Mouse (Mus musculus) liver, embryonic 11.5 days (tissue): ENCODE results near the gene 4930412O13Rik. TPM values are rescaled to one million over a fixed set of nuclear protein-coding genes. Genes with fewer than 3 reads are reported as not detected.
A peak's percentile ranks its signal among the peaks of the same experiment; 100 is the strongest.

Experiments used
- ATAC-seq: fragments of 200-750 bp; cut with Nextera tagmentation; replicated peaks from 2 replicates; pipeline ENCODE4 v1.8.0; 2017; ENCODE audit warnings: moderate number of reproducible peaks, mild to moderate bottlenecking, moderate TSS enrichment, moderate library complexity; ENCODE audit not compliant: low FRiP score
- DNase-seq: peaks from one replicate; pipeline ENCODE4 v3.0.0-alpha.2; 2017; ENCODE audit warnings: low spot score
- H3K27ac ChIP-seq: fragments of 300-500 bp; sonication (generic); 2 replicates; pipeline ENCODE4 v1.5.1; 2014; ENCODE audit warnings: mild to moderate bottlenecking, low read depth, low read length, control low read depth
- H3K27me3 ChIP-seq: fragments of 300-500 bp; sonication (generic); replicated peaks from 2 replicates; pipeline ENCODE4 v1.6.1; 2014; ENCODE audit warnings: low read length, mixed read lengths; ENCODE audit not compliant: control insufficient read depth, insufficient read depth
- H3K36me3 ChIP-seq: fragments of 300-500 bp; sonication (generic); 2 replicates; pipeline ENCODE4 v1.6.1; 2014; ENCODE audit warnings: mild to moderate bottlenecking, low read length, moderate library complexity, mixed read lengths; ENCODE audit not compliant: control insufficient read depth, insufficient read depth
- H3K4me1 ChIP-seq: fragments of 300-500 bp; sonication (generic); replicated peaks from 2 replicates; pipeline ENCODE4 v1.6.1; 2014; ENCODE audit warnings: low read length, mixed read lengths; ENCODE audit not compliant: control insufficient read depth, insufficient read depth
- H3K4me2 ChIP-seq: fragments of 300-500 bp; sonication (generic); 2 replicates; pipeline ENCODE4 v1.6.1; 2014; ENCODE audit warnings: mild to moderate bottlenecking, control low read depth, moderate library complexity
- H3K4me3 ChIP-seq: fragments of 300-500 bp; sonication (generic); 2 replicates; pipeline ENCODE4 v1.5.1; 2014; ENCODE audit warnings: low read depth, low read length, control low read depth
- H3K9ac ChIP-seq: fragments of 300-500 bp; sonication (generic); 2 replicates; pipeline ENCODE4 v1.6.1; 2014; ENCODE audit warnings: low read depth, low read length, control low read depth
- H3K9me3 ChIP-seq: fragments of 300-500 bp; sonication (generic); 2 replicates; pipeline ENCODE4 v1.6.1; 2016; ENCODE audit warnings: low read length, inconsistent platforms, mixed read lengths; ENCODE audit not compliant: control insufficient read depth
- WGBS: fragments of 180-500 bp; shearing (Covaris S2); extraction: QIAGEN DNeasy Blood & Tissue Kit; methylation state at CpG from one replicate; pipeline ENCODE4 v1.1.7; 2014; 5-methylcytosine and 5-hydroxymethylcytosine counted together
- polyA plus RNA-seq: library from polyadenylated mRNA; unstranded; fragments of >200 nt; fragmentation: Nextera tagmentation; extraction: Ambion mirVana; gene quantifications from 2 replicates; pipeline ENCODE4 v1.2.1, GENCODE M21; 2014

4930412O13Rik gene
- polyA plus RNA-seq, 1 experiment from 2014 or later: not detected

GRCm38 (mm10) chr2:9871798-9872197 lies 9.3 kb upstream of the 4930412O13Rik start:
- 39% methylated on average over 6 of the region's 6 CpGs for WGBS

DNA sequence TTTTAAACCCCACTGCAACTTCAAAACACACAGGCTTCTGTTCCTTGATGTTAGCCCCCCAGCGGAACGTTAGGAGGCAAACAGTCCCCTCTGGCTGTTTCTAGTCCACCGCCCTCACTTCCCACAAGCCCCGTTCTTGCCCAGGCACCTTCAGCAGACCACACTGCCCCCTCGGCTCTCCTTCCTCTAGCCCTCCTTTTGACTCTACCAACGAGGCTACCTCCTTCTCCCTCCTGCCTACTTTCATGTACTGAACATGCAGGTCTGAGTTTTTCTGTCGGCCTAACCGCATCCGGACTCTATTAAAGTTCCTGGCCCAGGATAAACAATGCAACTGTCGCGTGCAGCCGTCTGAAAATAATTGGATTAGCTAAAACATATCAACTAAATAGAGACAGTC lies 8.4 kb upstream of the 4930412O13Rik start:
- Histone ChIP-seq H3K4me1 (peaks cover 3% of the 10 kb centered on the region), H3K9me3 (no peaks in the 10 kb centered on the region), H3K9ac (no peak overlapping the region), H3K36me3 (no peaks in the 10 kb centered on the region), H3K27me3 (peaks cover 48% of the 10 kb centered on the region), H3K4me2 (peak overlapping the region; percentile 5; the same call in 1 of the 2 replicates), H3K4me3 (no peak overlapping the region), H3K27ac (no peak overlapping the region)
- ATAC-seq (no peak), DNase-seq (no peak)
- 19% methylated on average over 12 of the region's 12 CpGs for WGBS

More at GRCm38 (mm10) chr2:9871798-9872197, 9.3 kb upstream of the 4930412O13Rik start:
- H3K36me3 ChIP-seq: no peaks in the 10 kb centered on the region
- no peaks in the 10 kb centered on the region for H3K9me3 ChIP-seq
- H3K4me1 ChIP-seq: peaks cover 3% of the 10 kb centered on the region; the same call in 1 of the 2 replicates
- no peak overlapping the region for H3K27ac ChIP-seq
- DNase-seq (no peak), ATAC-seq (no peak)
- H3K27me3 ChIP-seq: peaks cover 39% of the 10 kb centered on the region
- H3K4me3 ChIP-seq: no peak overlapping the region
- no peak overlapping the region; the same call in 1 of the 2 replicates for H3K4me2 ChIP-seq
- H3K9ac ChIP-seq: no peak overlapping the region

GRCm38 (mm10) chr2:9873757-9874156 lies 7.3 kb upstream of the 4930412O13Rik start:
- no peak overlapping the region for H3K4me2 ChIP-seq
- H3K4me3 ChIP-seq: no peak overlapping the region

GRCm38 (mm10) chr2:9874467-9875219 lies 6.4 kb upstream of the 4930412O13Rik start:
- H3K27me3 ChIP-seq: peaks cover 65% of the 10 kb centered on the region
- 0 out of 2 replicates have a peak overlapping the region, but pooled peaks have one; percentile 2 for H3K4me3 ChIP-seq
- DNase-seq: no peak
- ATAC-seq: no peak
- WGBS: 37% methylated on average over 39 of the region's 39 CpGs
- H3K9me3 ChIP-seq: no peaks in the 10 kb centered on the region
- H3K4me1 ChIP-seq: peaks cover 3% of the 10 kb centered on the region
- no peak overlapping the region for H3K9ac ChIP-seq
- peak overlapping the region; percentile 30 for H3K4me2 ChIP-seq
- no peak overlapping the region for H3K27ac ChIP-seq
- H3K36me3 ChIP-seq: no peaks in the 10 kb centered on the region

More at GRCm38 (mm10) chr2:9873757-9874156, 7.3 kb upstream of the 4930412O13Rik start:
- WGBS: 44% methylated on average over 2 of the region's 2 CpGs
- Histone ChIP-seq H3K9ac (no peak overlapping the region), H3K9me3 (no peaks in the 10 kb centered on the region), H3K27me3 (peaks cover 58% of the 10 kb centered on the region), H3K4me1 (peaks cover 3% of the 10 kb centered on the region), H3K36me3 (no peaks in the 10 kb centered on the region), H3K27ac (no peak overlapping the region)
- DNase-seq: no peak
- ATAC-seq: no peak

- Histone ChIP-seq H3K27me3 (peaks cover 71% of the 10 kb centered on the region), H3K9ac (no peak overlapping the region), H3K27ac (no peak overlapping the region), H3K36me3 (no peaks in the 10 kb centered on the region), H3K4me2 (peak overlapping the region; percentile 30), H3K9me3 (no peaks in the 10 kb centered on the region), H3K4me3 (0 out of 2 replicates have a peak overlapping the region, but pooled peaks have one; percentile 2), H3K4me1 (peaks cover 6% of the 10 kb centered on the region)
- ATAC-seq (no peak), DNase-seq (no peak)
- 16% methylated on average over 4 of the region's 4 CpGs for WGBS
These were observed 5.8 kb upstream of the 4930412O13Rik start for GRCm38 (mm10) chr2:9875220-9875619.

GRCm38 (mm10) chr2:9875676-9876357 lies 5.2 kb upstream of the 4930412O13Rik start:
- Histone ChIP-seq H3K4me3 (peak overlapping the region; percentile 14; the same call in 1 of the 2 replicates), H3K4me1 (peaks cover 7% of the 10 kb centered on the region), H3K9ac (no peak overlapping the region), H3K27me3 (peaks cover 76% of the 10 kb centered on the region), H3K27ac (no peak overlapping the region), H3K36me3 (no peaks in the 10 kb centered on the region), H3K9me3 (no peaks in the 10 kb centered on the region), H3K4me2 (peak overlapping the region; percentile 84)
- DNase-seq (no peak), ATAC-seq (no peak)
- WGBS: 36% methylated on average over 12 of the region's 12 CpGs

DNA sequence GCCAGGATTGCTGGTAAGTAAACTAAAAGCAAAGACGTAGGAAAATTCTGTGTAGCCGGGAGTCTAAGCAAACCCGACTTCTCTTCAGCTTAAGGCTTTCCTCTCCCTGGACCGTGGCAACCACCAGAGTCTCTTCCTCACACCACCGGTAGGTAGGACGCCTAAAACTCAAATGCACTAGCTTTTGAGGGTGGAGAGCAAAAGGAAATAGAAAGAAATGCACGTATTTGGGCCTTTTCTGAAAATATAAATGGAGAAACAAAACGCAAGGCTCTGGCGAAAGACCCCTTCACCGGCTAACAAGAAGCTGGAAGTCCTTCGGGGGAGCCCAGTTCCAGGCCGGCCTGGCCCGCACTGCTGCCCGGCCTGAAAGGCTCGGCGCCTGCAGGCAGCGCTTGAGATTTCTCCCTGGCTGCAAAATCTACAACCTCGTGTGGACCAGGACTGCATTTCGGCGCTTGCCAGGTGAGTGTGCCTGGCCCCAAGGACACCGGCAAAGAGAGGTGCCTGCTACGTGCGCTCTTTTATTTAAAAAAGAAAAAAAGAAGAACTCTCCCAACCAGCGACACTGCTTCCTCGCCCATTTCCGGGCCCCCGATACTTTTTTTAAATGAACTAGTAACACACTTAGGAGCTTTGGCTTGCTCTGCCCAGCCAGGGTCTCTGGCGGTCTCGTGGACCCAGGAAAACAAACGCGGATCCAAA lies 4.3 kb upstream of the 4930412O13Rik start:
- WGBS: 3% methylated on average over 31 of the region's 31 CpGs
- peaks cover 82% of the 10 kb centered on the region for H3K27me3 ChIP-seq
- peaks cover 15% of the 10 kb centered on the region for H3K4me1 ChIP-seq
- no peaks in the 10 kb centered on the region for H3K9me3 ChIP-seq
- no peaks in the 10 kb centered on the region for H3K36me3 ChIP-seq
- DNase-seq (no peak), ATAC-seq (no peak)
- no peak overlapping the region for H3K27ac ChIP-seq
- H3K9ac ChIP-seq: peak overlapping the region; percentile 41
- peak overlapping the region; percentile 84 for H3K4me2 ChIP-seq
- H3K4me3 ChIP-seq: peak overlapping the region; percentile 56

GRCm38 (mm10) chr2:9877326-9877690 lies 3.7 kb upstream of the 4930412O13Rik start:
- Histone ChIP-seq H3K4me1 (peaks cover 15% of the 10 kb centered on the region), H3K27ac (no peak overlapping the region), H3K4me2 (peak overlapping the region; percentile 84), H3K9ac (peak overlapping the region; percentile 41; the same call in 1 of the 2 replicates), H3K9me3 (no peaks in the 10 kb centered on the region), H3K27me3 (peaks cover 88% of the 10 kb centered on the region), H3K4me3 (peak overlapping the region; percentile 56), H3K36me3 (no peaks in the 10 kb centered on the region)
- ATAC-seq: no peak
- no peak for DNase-seq
- under 1% methylated on average over 35 of the region's 35 CpGs for WGBS
